Mouse (Mus musculus) liver, adult 2 months (tissue): ENCODE data around the gene Zmiz2. TPM values are rescaled to one million over a fixed set of nuclear protein-coding genes. Genes with fewer than 3 reads are reported as not detected.

Experiments used
- DNase-seq: peaks from one replicate; pipeline ENCODE4 v3.0.0-alpha.2; 2011; ENCODE audit warnings: low read depth, low spot score; ENCODE audit errors: extremely low read depth
- H3K27ac ChIP-seq: fragments of 200-500 bp; replicated peaks from 2 replicates; pipeline ENCODE4 v1.5.1; 2012; ENCODE audit warnings: low read depth, mild to moderate bottlenecking, control low read depth, inconsistent platforms, low read length; ENCODE audit not compliant: insufficient read depth
- H3K27me3 ChIP-seq: fragments of 200-500 bp; 2 replicates; pipeline ENCODE4 v1.6.1; 2012; ENCODE audit warnings: mild to moderate bottlenecking, moderate library complexity, low read length, inconsistent platforms; ENCODE audit not compliant: control insufficient read depth, insufficient read depth
- H3K36me3 ChIP-seq: fragments of 200-500 bp; 2 replicates; pipeline ENCODE4 v1.6.1; 2012; ENCODE audit warnings: low read length, inconsistent platforms; ENCODE audit not compliant: control insufficient read depth, insufficient read depth
- H3K4me1 ChIP-seq: fragments of 200-500 bp; 2 replicates; pipeline ENCODE4 v1.6.1; 2011; ENCODE audit warnings: low read length; ENCODE audit not compliant: control insufficient read depth, insufficient read depth
- H3K4me3 ChIP-seq: fragments of 200-500 bp; 2 replicates; pipeline ENCODE4 v1.5.1; 2011; ENCODE audit warnings: low read depth, mild to moderate bottlenecking, control low read depth, low read length, moderate library complexity; ENCODE audit not compliant: insufficient read depth
- H3K79me2 ChIP-seq: fragments of 200-500 bp; 2 replicates; pipeline ENCODE4 v1.6.1; 2012; ENCODE audit warnings: inconsistent platforms, mild to moderate bottlenecking, low read length, moderate library complexity; ENCODE audit not compliant: control insufficient read depth, insufficient read depth
- H3K9ac ChIP-seq: fragments of 200-500 bp; 2 replicates; pipeline ENCODE4 v1.6.1; 2012; ENCODE audit warnings: low read depth, mild to moderate bottlenecking, control low read depth, inconsistent platforms, low read length
- CTCF ChIP-seq: fragments of 200-500 bp; IDR thresholded peaks from 2 replicates; pipeline ENCODE4 v1.5.1; 2011; ENCODE audit warnings: low read depth, low read length, control low read depth
- POLR2A ChIP-seq: fragments of 200-500 bp; IDR thresholded peaks from 2 replicates; pipeline ENCODE4 v1.6.1; 2011; ENCODE audit warnings: low read length, control low read depth; ENCODE audit not compliant: insufficient read depth; ENCODE audit errors: extremely low read depth
- WGBS: fragments of 180-500 bp; shearing (Covaris S2); methylation state at CpG from one replicate; pipeline ENCODE4 v1.1.7; 2018; 5-methylcytosine and 5-hydroxymethylcytosine counted together
- polyA plus RNA-seq: library from polyadenylated mRNA; depleted of rRNA; stranded (reverse); fragments of >200 nt; gene quantifications from 2 replicates; pipeline ENCODE4 v1.2.3, GENCODE M21; 2012
- total RNA-seq: library from RNA; depleted of rRNA; stranded (reverse); fragments of >200 nt; gene quantifications from 2 replicates; pipeline ENCODE4 v1.2.3, GENCODE M21; 2014

The Zmiz2 gene
- total and polyA plus RNA-seq, 2 experiments: 3.0 to 14.7 TPM

DNA sequence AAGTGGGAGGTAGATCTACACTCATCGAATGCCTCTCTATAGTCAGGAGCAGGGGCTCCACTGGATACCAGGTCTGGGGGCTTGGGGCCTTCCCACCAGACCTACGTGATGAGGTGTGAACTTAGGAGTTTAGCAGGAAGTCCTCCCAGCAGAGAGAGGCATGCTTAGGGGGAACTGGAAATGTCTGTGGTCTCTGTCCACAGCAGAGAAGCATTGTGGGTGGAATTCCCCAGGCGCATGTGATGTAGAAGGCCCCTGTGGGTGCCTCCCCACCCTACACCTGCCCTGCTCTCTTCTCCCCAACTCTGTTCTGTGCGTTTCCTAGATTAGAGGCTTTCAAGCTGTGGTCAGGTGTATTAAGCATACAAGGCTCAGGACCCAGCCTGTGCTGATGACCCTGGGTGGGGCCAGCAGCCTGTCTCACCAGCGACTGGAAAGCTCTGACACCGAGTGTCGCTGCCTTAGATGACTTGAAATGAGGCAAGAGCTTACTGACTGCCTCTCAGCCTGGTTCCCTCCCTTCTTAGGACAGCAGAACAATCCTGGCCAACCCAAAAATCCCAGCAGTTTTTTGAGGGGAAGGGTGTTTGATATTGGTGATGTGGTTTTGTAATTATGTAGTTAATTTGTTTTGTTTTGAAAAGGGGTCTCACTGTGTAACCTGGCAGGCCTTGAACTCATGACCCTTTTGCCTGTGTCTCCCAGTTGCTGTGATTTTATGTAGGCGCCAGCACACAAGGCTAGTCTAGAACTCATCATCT, 2.8 kb downstream of the Zmiz2 start:
- peaks cover 11% of the 10 kb centered on the region for H3K4me1 ChIP-seq
- H3K9ac ChIP-seq: no peak overlapping the region
- peaks cover 29% of the 10 kb centered on the region; the same call in 1 of the 2 replicates for H3K79me2 ChIP-seq
- no peak overlapping the region for H3K27ac ChIP-seq
- no peak for DNase-seq
- no peaks in the 10 kb centered on the region for H3K27me3 ChIP-seq
- TF ChIP-seq POLR2A (no peak), CTCF (no peak)
- no peak overlapping the region for H3K4me3 ChIP-seq
- 79% methylated on average over 8 of the region's 8 CpGs for WGBS
- H3K36me3 ChIP-seq: no peaks in the 10 kb centered on the region

GRCm38 (mm10) chr11:6392857-6393256, 4.0 kb downstream of the Zmiz2 start:
- Histone ChIP-seq H3K4me1 (peaks cover 11% of the 10 kb centered on the region), H3K27me3 (no peaks in the 10 kb centered on the region), H3K27ac (no peak overlapping the region), H3K4me3 (no peak overlapping the region), H3K9ac (no peak overlapping the region), H3K36me3 (peaks cover 2% of the 10 kb centered on the region; the same call in 1 of the 2 replicates), H3K79me2 (peaks cover 29% of the 10 kb centered on the region; the same call in 1 of the 2 replicates)
- no peak for DNase-seq
- no peak for TF ChIP-seq POLR2A
- TF ChIP-seq CTCF: no peak
- WGBS: 73% methylated on average over 6 of the region's 6 CpGs

- Histone ChIP-seq H3K27ac (no peak overlapping the region), H3K4me1 (peaks cover 11% of the 10 kb centered on the region), H3K4me3 (no peak overlapping the region), H3K79me2 (peaks cover 29% of the 10 kb centered on the region; the same call in 1 of the 2 replicates), H3K9ac (no peak overlapping the region), H3K27me3 (no peaks in the 10 kb centered on the region), H3K36me3 (peaks cover 2% of the 10 kb centered on the region; the same call in 1 of the 2 replicates)
- TF ChIP-seq CTCF (no peak), POLR2A (no peak)
- WGBS: 72% methylated on average over 1 of the region's 1 CpGs
- no peak for DNase-seq
Observed at GRCm38 (mm10) chr11:6393866-6394265, 5.0 kb downstream of the Zmiz2 start.

DNA sequence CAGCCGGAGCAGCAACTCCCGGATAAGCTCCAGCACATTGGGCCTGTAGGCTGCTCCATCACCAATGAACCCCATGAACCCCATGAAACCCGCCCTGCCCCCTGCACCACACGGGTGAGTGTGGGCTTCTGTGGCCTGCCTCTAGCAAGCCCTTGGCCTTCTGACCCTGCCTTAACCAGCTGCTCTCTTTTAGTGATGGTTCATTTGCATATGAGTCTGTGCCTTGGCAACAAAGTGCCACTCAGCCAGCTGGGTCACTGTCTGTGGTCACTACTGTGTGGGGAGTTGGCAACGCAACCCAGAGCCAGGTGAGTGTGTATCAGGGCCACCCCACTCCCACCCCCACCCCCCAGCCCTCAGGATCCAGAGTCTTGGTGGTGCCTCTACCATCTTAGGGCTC, 6.7 kb downstream of the Zmiz2 start:
- H3K79me2 ChIP-seq: peaks cover 16% of the 10 kb centered on the region; the same call in 1 of the 2 replicates
- H3K27ac ChIP-seq: no peak overlapping the region
- DNase-seq: no peak
- TF ChIP-seq POLR2A (no peak), CTCF (no peak)
- 89% methylated on average over 5 of the region's 5 CpGs for WGBS
- H3K36me3 ChIP-seq: peaks cover 4% of the 10 kb centered on the region; the same call in 1 of the 2 replicates
- no peak overlapping the region for H3K4me3 ChIP-seq
- H3K27me3 ChIP-seq: no peaks in the 10 kb centered on the region
- no peak overlapping the region for H3K9ac ChIP-seq
- peaks cover 6% of the 10 kb centered on the region for H3K4me1 ChIP-seq

GRCm38 (mm10) chr11:6398141-6398540, 9.3 kb downstream of the Zmiz2 start:
- TF ChIP-seq CTCF: no peak
- TF ChIP-seq POLR2A: no peak
- Histone ChIP-seq H3K4me1 (no peaks in the 10 kb centered on the region), H3K9ac (no peak overlapping the region), H3K4me3 (no peak overlapping the region), H3K36me3 (peaks cover 4% of the 10 kb centered on the region; the same call in 1 of the 2 replicates), H3K27ac (no peak overlapping the region), H3K79me2 (0 out of 2 replicates have a peak, but pooled peaks cover 4% of the 10 kb centered on the region), H3K27me3 (no peaks in the 10 kb centered on the region)
- DNase-seq: no peak
- 93% methylated on average over 10 of the region's 10 CpGs for WGBS
